20 mouse cellular contexts compared by ENCODE assay signal in the genomic region with DNA sequence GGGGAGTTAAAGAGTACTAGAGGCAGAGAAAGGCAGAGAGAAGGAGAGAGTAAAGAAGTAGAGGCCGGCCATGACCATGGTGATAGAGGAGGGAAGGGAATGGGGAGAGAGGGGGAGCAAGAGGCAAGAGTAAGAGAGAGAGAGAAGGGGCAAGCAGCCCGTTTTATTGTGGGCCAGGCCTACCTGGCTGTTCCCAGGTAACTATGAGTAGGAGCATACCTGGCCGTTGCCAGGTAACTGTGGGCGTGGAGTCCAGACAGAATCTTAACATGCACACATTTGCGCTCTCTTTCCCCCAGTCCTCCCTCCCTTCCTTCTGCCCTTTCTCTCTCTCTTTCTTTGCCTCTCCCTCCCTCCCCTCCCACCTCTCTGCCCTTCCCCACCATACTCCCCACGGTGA. TPM values are rescaled to one million over a fixed set of nuclear protein-coding genes. Genes with fewer than 3 reads are reported as not detected.
A peak's percentile ranks its signal among the peaks of the same experiment; 100 is the strongest.
DNase-seq lines count a peak whose midpoint lies in the region; ATAC-seq and TF ChIP-seq lines count a peak whose summit lies in the region.
"Had no signal": no experiment of that assay in that cellular context is flagged by ENCODE, and none has a peak within 500 bp of the region (broad histone marks: within the 10 kb centered on the region; RNA-seq: fewer than 3 reads in every experiment).

No protein-coding gene starts in this region.

- H3K4me1 ChIP-seq in lung, postnatal 0 days (ENCODE audit: insufficient read depth, low read depth, low read length), result no peaks in the 10 kb centered on the region
- H3K4me1 ChIP-seq in embryonic facial prominence, embryonic 10.5 days, result peaks cover 6% of the 10 kb centered on the region; the same call in 1 of the 2 replicates
- H3K4me1 ChIP-seq in stomach, postnatal 0 days (replicated peaks; ENCODE audit: control insufficient read depth, insufficient read depth), result no peaks in the 10 kb centered on the region
- H3K4me1 ChIP-seq: forebrain, embryonic 15.5 days; hindbrain, embryonic 15.5 days had no signal

- no peaks in the 10 kb centered on the region for H3K9me3 ChIP-seq in lung, postnatal 0 days (ENCODE audit: low read length)
- H3K9me3 ChIP-seq in embryonic facial prominence, embryonic 10.5 days, result no peaks in the 10 kb centered on the region
- H3K9me3 ChIP-seq in stomach, postnatal 0 days (ENCODE audit: control insufficient read depth, low read length), result no peaks in the 10 kb centered on the region
- H3K9me3 ChIP-seq: forebrain, embryonic 15.5 days; heart, embryonic 12.5 days; hindbrain, embryonic 15.5 days had no signal

- H3K4me2 ChIP-seq in lung, postnatal 0 days (replicated peaks; ENCODE audit: low read depth, low read length), result no peak overlapping the region
- no peak overlapping the region for H3K4me2 ChIP-seq in stomach, postnatal 0 days (replicated peaks; ENCODE audit: low read depth)
- H3K4me2 ChIP-seq: forebrain, embryonic 15.5 days; heart, embryonic 12.5 days; hindbrain, embryonic 15.5 days had no signal

- no peak overlapping the region for H3K4me3 ChIP-seq in lung, postnatal 0 days (ENCODE audit: low read depth, low read length)
- no peak overlapping the region for H3K4me3 ChIP-seq in embryonic facial prominence, embryonic 10.5 days
- no peak overlapping the region for H3K4me3 ChIP-seq in stomach, postnatal 0 days (ENCODE audit: low read depth, low read length)
- H3K4me3 ChIP-seq: forebrain, embryonic 15.5 days; heart, adult 2 months; heart, embryonic 12.5 days; hindbrain, embryonic 15.5 days had no signal

- TF ChIP-seq CTCF in lung, postnatal 0 days (IDR thresholded peaks at IDR 0.05), result no peak
- no peak for TF ChIP-seq CTCF in stomach, postnatal 0 days (IDR thresholded peaks at IDR 0.05; ENCODE audit: low read depth)

- H3K27ac ChIP-seq in lung, postnatal 0 days (ENCODE audit: low read length), result no peak overlapping the region
- no peak overlapping the region for H3K27ac ChIP-seq in embryonic facial prominence, embryonic 10.5 days (replicated peaks)
- no peak overlapping the region for H3K27ac ChIP-seq in stomach, postnatal 0 days (replicated peaks)
- H3K27ac ChIP-seq: forebrain, embryonic 15.5 days; heart, adult 2 months; hindbrain, embryonic 15.5 days had no signal

- no peak for TF ChIP-seq EP300 in lung, postnatal 0 days (IDR thresholded peaks at IDR 0.05)
- no peak for TF ChIP-seq EP300 in stomach, postnatal 0 days (optimal IDR thresholded peaks at IDR 0.05)

- H3K9ac ChIP-seq in lung, postnatal 0 days (replicated peaks; ENCODE audit: low read depth), result no peak overlapping the region
- no peak overlapping the region for H3K9ac ChIP-seq in stomach, postnatal 0 days (ENCODE audit: low read length)
- H3K9ac ChIP-seq: forebrain, embryonic 15.5 days; heart, embryonic 12.5 days; hindbrain, embryonic 15.5 days had no signal

- peak; percentile 2 for DNase-seq in kidney, postnatal 10 days
- DNase-seq in kidney, adult 9 months, result no peak
- peak; percentile 18 for DNase-seq in lung, postnatal 0 days (ENCODE audit: low spot score)
- DNase-seq in lung, postnatal 25 days (ENCODE audit: low spot score), result no peak
- DNase-seq in embryonic facial prominence, embryonic 10.5 days (ENCODE audit: low spot score), result peak; percentile 4
- DNase-seq in stomach, postnatal 0 days (ENCODE audit: low spot score), result peak; percentile 46
- DNase-seq: adrenal gland, adult 2 months; adrenal gland, postnatal 25 days; cerebellum, adult 18-20 months; cerebellum, adult 9-11 months; cerebellum, postnatal 36 days; gastrocnemius, postnatal 36 days; heart, adult 2 months; heart, postnatal 36 days had no signal

- no peak for ATAC-seq in lung, postnatal 0 days
- ATAC-seq in stomach, postnatal 0 days (ENCODE audit: low FRiP score, low TSS enrichment), result peak; percentile 11; the same call in 1 of the 2 replicates
- ATAC-seq: forebrain, embryonic 15.5 days had no signal

- no peaks in the 10 kb centered on the region for H3K36me3 ChIP-seq in lung, postnatal 0 days (ENCODE audit: insufficient read depth, low read length)
- H3K36me3 ChIP-seq in embryonic facial prominence, embryonic 10.5 days (replicated peaks), result peaks cover 3% of the 10 kb centered on the region; the same call in 1 of the 2 replicates
- peaks cover 6% of the 10 kb centered on the region; the same call in 1 of the 2 replicates for H3K36me3 ChIP-seq in stomach, postnatal 0 days (ENCODE audit: control insufficient read depth, insufficient read depth, low read length)
- H3K36me3 ChIP-seq: forebrain, embryonic 15.5 days; hindbrain, embryonic 15.5 days had no signal

- WGBS in lung, postnatal 0 days, result 58% methylated on average over 5 of the region's 6 CpGs
- WGBS in embryonic facial prominence, embryonic 10.5 days, result 81% methylated on average over 6 of the region's 6 CpGs
- whole genome bisulfite sequencing in stomach, postnatal 0 days, result 64% methylated on average over 6 of the region's 6 CpGs

- H3K27me3 ChIP-seq in lung, postnatal 0 days (replicated peaks; ENCODE audit: insufficient read depth, low read length), result no peaks in the 10 kb centered on the region
- no peaks in the 10 kb centered on the region for H3K27me3 ChIP-seq in embryonic facial prominence, embryonic 10.5 days (replicated peaks; ENCODE audit: low read depth, poor library complexity, severe bottlenecking)
- no peaks in the 10 kb centered on the region for H3K27me3 ChIP-seq in stomach, postnatal 0 days (ENCODE audit: control insufficient read depth, insufficient read depth, low read length)
- H3K27me3 ChIP-seq: forebrain, embryonic 15.5 days; heart, embryonic 12.5 days; hindbrain, embryonic 15.5 days had no signal

RNA-seq across cellular contexts. Expression of a gene that starts 10.3 kb away (rescaled TPM):
- polyA plus RNA-seq in lung, postnatal 0 days (2015; fragmentation: Nextera tagmentation; extraction: Ambion mirVana), result not detected in 2 replicates
- not detected in 2 replicates for polyA plus RNA-seq in embryonic facial prominence, embryonic 10.5 days (2016; fragmentation: Nextera tagmentation; extraction: Ambion mirVana)
- polyA plus RNA-seq in stomach, postnatal 0 days (2015; fragmentation: Nextera tagmentation; extraction: Ambion mirVana), result not detected in 2 replicates
- polyA plus RNA-seq: adrenal gland, adult 2 months; embryonic facial prominence, embryonic 14.5 days; forebrain, embryonic 15.5 days; heart, adult 2 months; heart, embryonic 12.5 days; heart, embryonic 16.5 days; hindbrain, embryonic 11.5 days; hindbrain, embryonic 15.5 days had no signal

RNA-seq across cellular contexts. Expression of a gene that starts 39.7 kb away (rescaled TPM):
- polyA plus RNA-seq in lung, postnatal 0 days (2015; fragmentation: Nextera tagmentation; extraction: Ambion mirVana), result not detected in 2 replicates
- not detected in 2 replicates for polyA plus RNA-seq in embryonic facial prominence, embryonic 10.5 days (2016; fragmentation: Nextera tagmentation; extraction: Ambion mirVana)
- not detected in 2 replicates for polyA plus RNA-seq in stomach, postnatal 0 days (2015; fragmentation: Nextera tagmentation; extraction: Ambion mirVana)
- polyA plus RNA-seq: adrenal gland, adult 2 months; embryonic facial prominence, embryonic 14.5 days; forebrain, embryonic 15.5 days; heart, adult 2 months; heart, embryonic 12.5 days; heart, embryonic 16.5 days; hindbrain, embryonic 11.5 days; hindbrain, embryonic 15.5 days had no signal

RNA-seq across cellular contexts. Expression of a gene that starts 55.8 kb away (rescaled TPM):
- 21.8 and 25.6 TPM in 2 replicates for polyA plus RNA-seq in lung, postnatal 0 days (2015; fragmentation: Nextera tagmentation; extraction: Ambion mirVana)
- polyA plus RNA-seq in embryonic facial prominence, embryonic 10.5 days (2016; fragmentation: Nextera tagmentation; extraction: Ambion mirVana), result 6.3 and 8.0 TPM in 2 replicates
- 10.7 and 11.5 TPM in 2 replicates for polyA plus RNA-seq in stomach, postnatal 0 days (2015; fragmentation: Nextera tagmentation; extraction: Ambion mirVana)

Comparison
In these comparisons a context has a peak if more than half of its experiments do, and no peak if none do; other contexts are left out.
1. DNase-seq: peak in kidney, postnatal 10 days (single experiment), lung, postnatal 0 days (single experiment), embryonic facial prominence, embryonic 10.5 days (single experiment) and stomach, postnatal 0 days (single experiment); none in kidney, adult 9 months (single experiment) and lung, postnatal 25 days (single experiment).